Mouse (Mus musculus): ENCODE measurements around the gene Hoxa3. TPM values are rescaled to one million over a fixed set of nuclear protein-coding genes. Genes with fewer than 3 reads are reported as not detected.

Gene Hoxa3
- 0.38 and 0.46 TPM in 2 replicates for polyA plus RNA-seq (2012; rRNA removed)

GRCm38 (mm10) chr6:52213119-52213986 lies at the start of gene Hoxa3, which contains the start of gene Gm28308:
Gene Hoxa3 (minus strand): TSS chr6:52213336.
Gene Gm28308 (minus strand): TSS chr6:52213339.

GRCm38 (mm10) chr6:52260654-52261575 lies 47.8 kb upstream of the Hoxa3 start, which contains the start of gene Hoxa13:
Gene Hoxa13 (minus strand): TSS chr6:52260880.

GRCm38 (mm10) chr6:52245757-52246142 lies 32.6 kb upstream of the Hoxa3 start, which contains the start of gene Hoxa11:
Gene Hoxa11 (minus strand): TSS chr6:52245810.

GRCm38 (mm10) chr6:52240389-52241000 lies 27.4 kb upstream of the Hoxa3 start, which contains the start of gene Hoxa10:
Gene Hoxa10 (minus strand): TSS chr6:52240854.

GRCm38 (mm10) chr6:52230516-52231165 lies 17.5 kb upstream of the Hoxa3 start, which contains the start of gene Hoxa9:
Gene Hoxa9 (minus strand): TSS chr6:52231089.

GRCm38 (mm10) chr6:52221337-52221992 lies 8.3 kb upstream of the Hoxa3 start, which contains the start of gene Hoxa7:
Gene Hoxa7 (minus strand): TSS chr6:52221854.

GRCm38 (mm10) chr6:52208072-52208867 lies 4.9 kb downstream of the Hoxa3 start, which contains the start of gene Hoxa6:
Gene Hoxa6 (minus strand): TSS chr6:52208722.

GRCm38 (mm10) chr6:52204050-52204752 lies 8.9 kb downstream of the Hoxa3 start, which contains the start of gene Hoxa5:
Gene Hoxa5 (minus strand): TSS chr6:52204587.

GRCm38 (mm10) chr6:52190906-52191810 lies 22.0 kb downstream of the Hoxa3 start, which contains the start of gene Hoxa4:
Gene Hoxa4 (minus strand): TSS chr6:52191753.

GRCm38 (mm10) chr6:52177061-52177735 lies 35.9 kb downstream of the Hoxa3 start, which contains the start of gene 5730596B20Rik:
Gene 5730596B20Rik (plus strand): TSS chr6:52177498.

GRCm38 (mm10) chr6:52164626-52165440 lies 48.3 kb downstream of the Hoxa3 start, which contains the start of gene Hoxa2:
Gene Hoxa2 (minus strand): TSS chr6:52164831.

GRCm38 (mm10) chr6:52158276-52159051 lies 54.7 kb downstream of the Hoxa3 start, which contains the start of gene Hoxa1:
Gene Hoxa1 (minus strand): TSS chr6:52158317.

